ENCODE assay signal across 27 mouse cellular contexts in genomic region chr6:139108263-139108662, GRCm38 (mm10).
"Had no signal": no experiment of that assay in that cellular context is flagged by ENCODE, and none has a peak within 500 bp of the region (broad histone marks: within the 10 kb centered on the region; RNA-seq: fewer than 3 reads in every experiment).

No protein-coding gene starts in this region.

- H3K4me2 ChIP-seq: embryonic facial prominence, embryonic 12.5 days; embryonic facial prominence, embryonic 13.5 days; embryonic facial prominence, embryonic 15.5 days; forebrain, embryonic 12.5 days; forebrain, embryonic 13.5 days; forebrain, embryonic 15.5 days had no signal

- DNase-seq: cerebellum, adult 2 months; cerebellum, adult 8-10 months; cerebellum, adult 9-10 months; cerebellum, adult 9-11 months; cerebellum, postnatal 14 days; cerebellum, postnatal 25 days; cerebellum, postnatal 36 days; embryo, embryonic 11 days; forebrain, postnatal 0 days; gastrocnemius, adult 2 months; gastrocnemius, postnatal 10 days; gastrocnemius, postnatal 14 days; gastrocnemius, postnatal 25 days; gastrocnemius, postnatal 36 days; heart, adult 11 months; heart, adult 18-20 months had no signal

- H3K36me3 ChIP-seq: embryonic facial prominence, embryonic 10.5 days; embryonic facial prominence, embryonic 12.5 days; embryonic facial prominence, embryonic 13.5 days; embryonic facial prominence, embryonic 15.5 days; forebrain, embryonic 10.5 days; forebrain, embryonic 12.5 days; forebrain, embryonic 15.5 days had no signal

- H3K4me1 ChIP-seq: embryonic facial prominence, embryonic 10.5 days; embryonic facial prominence, embryonic 12.5 days; embryonic facial prominence, embryonic 13.5 days; embryonic facial prominence, embryonic 15.5 days; forebrain, embryonic 10.5 days; forebrain, embryonic 12.5 days; forebrain, embryonic 13.5 days; forebrain, embryonic 15.5 days had no signal

- H3K27me3 ChIP-seq: embryonic facial prominence, embryonic 12.5 days; embryonic facial prominence, embryonic 13.5 days; embryonic facial prominence, embryonic 15.5 days; forebrain, embryonic 12.5 days; forebrain, embryonic 13.5 days; forebrain, embryonic 15.5 days had no signal

- H3K9me3 ChIP-seq: embryonic facial prominence, embryonic 10.5 days; embryonic facial prominence, embryonic 12.5 days; embryonic facial prominence, embryonic 13.5 days; embryonic facial prominence, embryonic 15.5 days; forebrain, embryonic 10.5 days; forebrain, embryonic 12.5 days; forebrain, embryonic 13.5 days; forebrain, embryonic 15.5 days had no signal

- H3K4me3 ChIP-seq: embryonic facial prominence, embryonic 10.5 days; embryonic facial prominence, embryonic 12.5 days; embryonic facial prominence, embryonic 13.5 days; embryonic facial prominence, embryonic 15.5 days; erythroblast, embryonic 14.5 days; forebrain, embryonic 10.5 days; forebrain, embryonic 12.5 days; forebrain, embryonic 13.5 days; forebrain, embryonic 15.5 days; gastrocnemius, adult 2 months had no signal

- H3K27ac ChIP-seq: embryonic facial prominence, embryonic 10.5 days; embryonic facial prominence, embryonic 12.5 days; embryonic facial prominence, embryonic 13.5 days; embryonic facial prominence, embryonic 15.5 days; forebrain, embryonic 10.5 days; forebrain, embryonic 12.5 days; forebrain, embryonic 13.5 days; forebrain, embryonic 15.5 days; gastrocnemius, adult 2 months had no signal

- H3K9ac ChIP-seq: embryonic facial prominence, embryonic 12.5 days; embryonic facial prominence, embryonic 13.5 days; embryonic facial prominence, embryonic 15.5 days; forebrain, embryonic 12.5 days; forebrain, embryonic 13.5 days; forebrain, embryonic 15.5 days; forebrain, postnatal 0 days had no signal

- ATAC-seq: forebrain, embryonic 13.5 days; forebrain, embryonic 14.5 days; forebrain, embryonic 15.5 days; forebrain, embryonic 16.5 days; forebrain, postnatal 0 days had no signal
